Mouse (Mus musculus) E14TG2a.4 (cell line): ENCODE data around the gene Zfx.

Experiments
- CTCF ChIP-seq: conservative IDR thresholded peaks from 2 replicates; pipeline ENCODE4 v1.5.1; 2014; ENCODE audit warnings: low read length
- NANOG ChIP-seq: IDR thresholded peaks from 2 replicates; pipeline ENCODE4 v1.6.1; 2014; ENCODE audit warnings: borderline replicate concordance, low read length, mixed read lengths
- POU5F1 ChIP-seq: IDR thresholded peaks from 2 replicates; pipeline ENCODE4 v1.6.1; 2014; ENCODE audit warnings: low read length, borderline replicate concordance

GRCm38 (mm10) chrX:94049048-94049447 lies 74.5 kb downstream of the Zfx start:
- TF ChIP-seq CTCF: no peak
- no peak for TF ChIP-seq NANOG
- no peak for TF ChIP-seq POU5F1
